Mouse (Mus musculus) forebrain, embryonic 14.5 days (tissue): ENCODE results near the gene B130006D01Rik. TPM values are rescaled to one million over a fixed set of nuclear protein-coding genes. Genes with fewer than 3 reads are reported as not detected.
"Not testable (repeated sequence)": the region's sequence is repeated elsewhere in the genome, so short reads cannot be mapped to it uniquely, and the experiment has no call there.

Experiments used
- ATAC-seq: fragments of 200-750 bp; cut with Nextera tagmentation; 2 replicates; pipeline ENCODE4 v1.8.0; 2017; ENCODE audit warnings: mild to moderate bottlenecking, moderate library complexity
- DNase-seq: peaks from one replicate; pipeline ENCODE4 v3.0.0-alpha.2; 2015; ENCODE audit warnings: low spot score
- H3K27ac ChIP-seq: fragments of 300-500 bp; sonication (generic); 2 replicates; pipeline ENCODE4 v1.5.1; 2014; ENCODE audit warnings: low read depth, mild to moderate bottlenecking, control low read depth, low read length, moderate library complexity
- H3K27me3 ChIP-seq: fragments of 300-500 bp; sonication (generic); replicated peaks from 2 replicates; pipeline ENCODE4 v1.6.1; 2014; ENCODE audit warnings: low read length, control low read depth, mixed read lengths; ENCODE audit not compliant: control insufficient read depth, insufficient read depth
- H3K36me3 ChIP-seq: fragments of 300-500 bp; sonication (generic); 2 replicates; pipeline ENCODE4 v1.6.1; 2014; ENCODE audit warnings: low read length, control low read depth; ENCODE audit not compliant: control insufficient read depth, insufficient read depth
- H3K4me1 ChIP-seq: fragments of 300-500 bp; sonication (generic); 2 replicates; pipeline ENCODE4 v1.6.1; 2014; ENCODE audit warnings: antibody characterized with exemption, low read length, control low read depth; ENCODE audit not compliant: control insufficient read depth, insufficient read depth
- H3K4me2 ChIP-seq: fragments of 300-500 bp; sonication (generic); 2 replicates; pipeline ENCODE4 v1.6.1; 2014; ENCODE audit warnings: mild to moderate bottlenecking, control low read depth, low read length
- H3K4me3 ChIP-seq: fragments of 300-500 bp; sonication (generic); 2 replicates; pipeline ENCODE4 v1.5.1; 2014; ENCODE audit warnings: low read depth, low read length, control low read depth
- H3K9ac ChIP-seq: fragments of 300-500 bp; sonication (generic); 2 replicates; pipeline ENCODE4 v1.6.1; 2014; ENCODE audit warnings: mild to moderate bottlenecking, low read length, control low read depth, moderate library complexity
- H3K9me3 ChIP-seq: fragments of 300-500 bp; sonication (generic); replicated peaks from 2 replicates; pipeline ENCODE4 v1.6.1; 2016; ENCODE audit warnings: low read length, control low read depth, mixed read lengths; ENCODE audit not compliant: control insufficient read depth
- WGBS: fragments of 180-500 bp; shearing (Covaris S2); extraction: QIAGEN DNeasy Blood & Tissue Kit; methylation state at CpG from one replicate; pipeline ENCODE4 v1.1.7; 2014; 5-methylcytosine and 5-hydroxymethylcytosine counted together
- polyA plus RNA-seq: library from polyadenylated mRNA; unstranded; fragments of >200 nt; fragmentation: Nextera tagmentation; extraction: Ambion mirVana; gene quantifications from 2 replicates; pipeline ENCODE4 v1.2.1, GENCODE M21; 2014

Gene B130006D01Rik
- polyA plus RNA-seq, 1 experiment from 2014 or later: 0.43 TPM

DNA sequence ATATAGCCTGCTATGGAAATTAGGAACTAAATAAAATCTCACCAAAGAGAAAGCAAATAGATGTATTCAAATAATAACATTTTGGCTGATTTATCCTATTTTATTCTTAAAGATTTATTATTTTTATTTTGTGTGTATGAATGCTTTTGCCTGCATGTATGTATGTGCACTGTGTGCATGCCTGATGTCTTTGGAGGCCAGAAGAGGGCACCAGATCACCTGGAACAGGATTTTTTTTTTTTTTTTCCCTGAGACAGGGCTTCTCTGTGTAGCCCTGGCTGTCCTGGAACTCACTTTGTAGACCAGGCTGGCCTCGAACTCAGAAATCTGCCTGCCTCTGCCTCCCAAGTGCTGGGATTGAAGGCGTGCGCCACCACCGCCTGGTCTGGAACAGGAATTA lies 31.8 kb downstream of the B130006D01Rik start:
- WGBS: 94% methylated on average over 4 of the region's 4 CpGs
- not testable (repeated sequence) for H3K27me3 ChIP-seq

GRCm38 (mm10) chr11:95760521-95760920 lies 37.1 kb downstream of the B130006D01Rik start:
- H3K36me3 ChIP-seq: peaks cover 39% of the 10 kb centered on the region
- H3K27ac ChIP-seq: no peak overlapping the region
- ATAC-seq: no peak
- no peaks in the 10 kb centered on the region for H3K27me3 ChIP-seq
- H3K4me2 ChIP-seq: no peak overlapping the region
- no peak overlapping the region for H3K9ac ChIP-seq
- WGBS: 89% methylated on average over 5 of the region's 5 CpGs
- H3K9me3 ChIP-seq: no peaks in the 10 kb centered on the region
- no peak for DNase-seq
- no peak overlapping the region for H3K4me3 ChIP-seq
- H3K4me1 ChIP-seq: no peaks in the 10 kb centered on the region

More for the DNA sequence above, 31.8 kb downstream of the B130006D01Rik start:
- H3K4me2 ChIP-seq, H3K9ac ChIP-seq, ATAC-seq, H3K9me3 ChIP-seq, H3K27ac ChIP-seq, DNase-seq, H3K4me3 ChIP-seq, H3K4me1 ChIP-seq: not testable (repeated sequence)
- peaks cover 47% of the 10 kb centered on the region for H3K36me3 ChIP-seq

- no peak for DNase-seq
- ATAC-seq: no peak
- no peak overlapping the region for H3K4me3 ChIP-seq
- WGBS: 91% methylated on average over 4 of the region's 4 CpGs
- no peak overlapping the region for H3K9ac ChIP-seq
- H3K27me3 ChIP-seq: no peaks in the 10 kb centered on the region
- no peak overlapping the region for H3K4me2 ChIP-seq
- no peak overlapping the region for H3K27ac ChIP-seq
- no peaks in the 10 kb centered on the region for H3K4me1 ChIP-seq
- H3K36me3 ChIP-seq: peaks cover 28% of the 10 kb centered on the region
- no peaks in the 10 kb centered on the region for H3K9me3 ChIP-seq
These were observed 39.6 kb downstream of the B130006D01Rik start for GRCm38 (mm10) chr11:95762996-95763395.

GRCm38 (mm10) chr11:95764806-95765205 lies 41.4 kb downstream of the B130006D01Rik start:
- ATAC-seq: no peak

GRCm38 (mm10) chr11:95765334-95765733 lies 41.9 kb downstream of the B130006D01Rik start:
- no peaks in the 10 kb centered on the region for H3K27me3 ChIP-seq
- no peak overlapping the region for H3K4me2 ChIP-seq
- no peak overlapping the region for H3K27ac ChIP-seq
- DNase-seq (no peak), ATAC-seq (no peak)
- H3K9ac ChIP-seq: no peak overlapping the region
- H3K4me3 ChIP-seq: no peak overlapping the region
- 94% methylated on average over 10 of the region's 10 CpGs for WGBS
- H3K9me3 ChIP-seq: no peaks in the 10 kb centered on the region
- peaks cover 36% of the 10 kb centered on the region for H3K36me3 ChIP-seq
- H3K4me1 ChIP-seq: no peaks in the 10 kb centered on the region

More at GRCm38 (mm10) chr11:95764806-95765205, 41.4 kb downstream of the B130006D01Rik start:
- no peaks in the 10 kb centered on the region for H3K4me1 ChIP-seq
- no peak overlapping the region for H3K4me3 ChIP-seq
- no peaks in the 10 kb centered on the region for H3K27me3 ChIP-seq
- H3K9me3 ChIP-seq: no peaks in the 10 kb centered on the region
- peaks cover 36% of the 10 kb centered on the region for H3K36me3 ChIP-seq
- H3K27ac ChIP-seq: no peak overlapping the region
- no peak overlapping the region for H3K9ac ChIP-seq
- no peak overlapping the region for H3K4me2 ChIP-seq
- DNase-seq: no peak
- 79% methylated on average over 8 of the region's 8 CpGs for WGBS

DNA sequence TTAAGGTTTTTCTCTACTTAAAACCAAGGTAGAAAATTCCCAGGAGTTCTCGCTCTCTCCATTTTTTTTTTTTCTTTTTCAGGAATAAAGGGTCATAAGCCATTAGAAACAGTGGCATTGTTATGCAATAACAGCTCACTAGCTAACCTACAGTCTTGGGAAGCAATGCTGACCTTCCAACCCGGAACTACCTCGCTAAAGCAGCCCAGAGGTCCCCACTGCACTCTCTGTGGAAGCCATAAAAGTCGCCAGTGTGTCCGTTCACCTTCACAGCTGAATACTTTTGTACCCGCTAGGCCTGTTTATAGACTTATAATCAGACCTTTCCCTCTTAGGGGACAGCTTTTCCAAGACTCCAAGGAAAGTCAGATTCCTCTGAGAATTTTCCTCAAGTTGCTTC lies 44.9 kb downstream of the B130006D01Rik start:
- Histone ChIP-seq H3K36me3 (peaks cover 37% of the 10 kb centered on the region), H3K9ac (no peak overlapping the region), H3K4me2 (no peak overlapping the region), H3K27ac (no peak overlapping the region), H3K27me3 (no peaks in the 10 kb centered on the region), H3K4me1 (no peaks in the 10 kb centered on the region), H3K9me3 (no peaks in the 10 kb centered on the region), H3K4me3 (no peak overlapping the region)
- ATAC-seq: no peak
- WGBS: 89% methylated on average over 6 of the region's 6 CpGs
- no peak for DNase-seq

DNA sequence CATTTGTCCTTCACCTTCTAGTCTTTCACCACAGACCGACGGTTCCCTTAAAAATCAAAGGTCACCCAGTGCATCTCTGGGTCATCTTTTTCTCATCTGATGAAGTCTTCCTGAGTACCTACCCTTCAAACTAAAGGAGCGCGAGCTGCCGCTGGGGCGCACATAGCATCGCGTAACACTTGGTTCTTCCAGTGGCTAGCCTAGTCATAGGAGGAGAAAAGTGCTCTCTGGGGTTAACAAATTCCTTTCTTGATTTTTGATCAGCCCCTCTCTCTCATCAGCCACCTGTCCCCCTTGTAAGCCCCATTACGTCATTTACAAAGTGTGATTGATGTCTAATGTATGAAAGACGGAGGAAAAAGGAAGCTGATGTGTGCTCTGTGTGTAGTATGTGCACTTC lies 45.8 kb downstream of the B130006D01Rik start:
- peaks cover 27% of the 10 kb centered on the region for H3K36me3 ChIP-seq
- no peaks in the 10 kb centered on the region for H3K4me1 ChIP-seq
- DNase-seq: no peak
- H3K4me3 ChIP-seq: no peak overlapping the region
- H3K9ac ChIP-seq: no peak overlapping the region
- H3K4me2 ChIP-seq: no peak overlapping the region
- WGBS: 93% methylated on average over 10 of the region's 10 CpGs
- H3K27me3 ChIP-seq: no peaks in the 10 kb centered on the region
- no peaks in the 10 kb centered on the region for H3K9me3 ChIP-seq
- H3K27ac ChIP-seq: no peak overlapping the region
- no peak for ATAC-seq

- H3K9me3 ChIP-seq: no peaks in the 10 kb centered on the region
- peaks cover 19% of the 10 kb centered on the region for H3K36me3 ChIP-seq
- H3K4me2 ChIP-seq: no peak overlapping the region
- no peaks in the 10 kb centered on the region for H3K27me3 ChIP-seq
- H3K9ac ChIP-seq: no peak overlapping the region
- no peaks in the 10 kb centered on the region for H3K4me1 ChIP-seq
- H3K4me3 ChIP-seq: no peak overlapping the region
- no peak overlapping the region for H3K27ac ChIP-seq
- ATAC-seq (no peak), DNase-seq (peak; percentile 46)
- WGBS: 60% methylated on average over 9 of the region's 9 CpGs
These were observed 47.5 kb downstream of the B130006D01Rik start for GRCm38 (mm10) chr11:95770720-95771364.

- WGBS: 92% methylated on average over 8 of the region's 8 CpGs
- H3K27ac ChIP-seq: no peak overlapping the region
- peaks cover 19% of the 10 kb centered on the region for H3K36me3 ChIP-seq
- ATAC-seq (no peak), DNase-seq (no peak)
- no peak overlapping the region for H3K4me3 ChIP-seq
- no peaks in the 10 kb centered on the region for H3K4me1 ChIP-seq
- no peak overlapping the region for H3K9ac ChIP-seq
- H3K27me3 ChIP-seq: no peaks in the 10 kb centered on the region
- H3K9me3 ChIP-seq: no peaks in the 10 kb centered on the region
- no peak overlapping the region for H3K4me2 ChIP-seq
These were observed 48.3 kb downstream of the B130006D01Rik start for GRCm38 (mm10) chr11:95771665-95772064.
